Mouse (Mus musculus) adrenal gland, adult 18-20 months (tissue): ENCODE data around the gene Arhgef12. TPM values are rescaled to one million over a fixed set of nuclear protein-coding genes. Genes with fewer than 3 reads are reported as not detected.

Source experiments
- DNase-seq, 2 experiments: peaks; one replicate each; pipeline ENCODE4 v3.0.0; 2021 to 2022; ENCODE audit warnings: low spot score in 2 of 2
- total RNA-seq, 2 experiments: library from RNA; stranded (reverse); gene quantifications; 1 replicate in 1 of 2; 2 replicates in 1 of 2; pipeline ENCODE4 v1.2.3; 2021

The Arhgef12 gene
- total RNA-seq, 2 experiments from 2014 or later, result 114 to 125 TPM

DNA sequence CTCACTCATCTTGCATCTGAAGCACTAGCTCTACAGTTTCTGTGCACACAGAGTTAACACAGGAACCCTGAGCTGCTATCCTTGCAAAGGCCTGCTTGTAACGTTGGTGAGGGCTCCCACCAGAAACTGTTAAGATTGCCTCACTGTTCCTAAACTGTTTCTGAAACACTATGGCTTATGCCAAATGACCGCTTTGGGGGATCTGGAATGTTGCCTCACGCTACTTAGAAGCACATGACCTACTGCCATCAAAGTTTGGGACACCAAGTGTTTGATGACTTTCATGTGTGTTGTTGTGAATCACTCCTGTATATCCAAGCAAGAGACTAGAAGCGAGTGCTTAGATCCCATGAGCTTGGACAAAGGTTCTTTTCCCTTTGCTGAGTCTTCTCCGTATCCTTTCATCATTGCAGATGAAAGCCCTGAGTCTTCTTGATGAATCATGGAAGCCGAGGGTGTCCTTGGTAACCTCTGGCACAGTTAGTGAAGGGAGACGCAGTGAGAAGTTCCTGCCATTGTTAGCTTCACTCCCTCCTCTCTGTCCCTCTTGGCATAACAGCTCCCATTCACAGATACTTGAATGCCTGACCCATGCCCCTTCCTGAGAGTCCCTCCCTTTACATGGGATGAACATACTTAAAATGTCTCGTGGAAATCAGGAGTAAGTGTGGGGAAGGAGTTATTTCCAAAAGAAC, 3.4 kb upstream of the Arhgef12 start:
- DNase-seq, result no peak

DNA sequence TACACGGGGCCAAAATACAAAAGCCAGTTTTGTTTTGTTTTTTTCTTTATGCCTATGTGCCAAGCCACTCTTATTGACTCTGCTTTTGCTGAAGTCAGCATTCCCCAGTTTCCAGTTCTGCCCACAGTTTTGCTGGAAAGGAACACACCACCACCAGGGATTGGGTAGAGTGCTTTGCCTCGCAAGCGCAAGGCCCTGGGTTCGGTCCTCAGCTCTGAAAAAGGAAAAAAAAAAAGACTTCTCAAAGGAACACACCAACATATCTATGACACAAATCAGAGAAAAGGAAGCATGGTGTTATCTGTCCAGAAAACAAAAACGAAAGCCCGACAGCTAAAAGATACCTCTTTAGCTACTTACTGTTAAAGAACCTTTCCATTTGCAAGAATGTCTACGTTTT, 2.1 kb upstream of the Arhgef12 start:
- no peak for DNase-seq

DNA sequence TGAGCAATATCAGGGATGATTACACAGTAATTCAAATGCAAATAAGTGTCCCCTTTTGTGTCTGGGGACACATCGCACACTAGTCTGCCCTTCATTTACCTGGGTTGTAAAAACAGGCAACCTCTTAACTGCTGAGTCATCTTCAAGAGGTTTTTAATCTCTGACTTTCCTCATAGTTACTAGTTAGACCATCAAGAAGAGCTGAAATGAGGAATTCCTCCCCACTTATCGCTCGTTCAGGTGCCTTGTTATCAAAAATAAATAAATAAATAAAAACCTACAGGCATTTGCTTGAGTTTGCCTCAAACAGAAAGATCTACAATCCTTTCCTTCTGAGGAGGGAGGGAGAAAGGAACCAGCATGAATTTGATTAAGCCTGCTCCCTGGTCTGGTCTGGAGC, 1.7 kb upstream of the Arhgef12 start:
- no peak for DNase-seq

DNA sequence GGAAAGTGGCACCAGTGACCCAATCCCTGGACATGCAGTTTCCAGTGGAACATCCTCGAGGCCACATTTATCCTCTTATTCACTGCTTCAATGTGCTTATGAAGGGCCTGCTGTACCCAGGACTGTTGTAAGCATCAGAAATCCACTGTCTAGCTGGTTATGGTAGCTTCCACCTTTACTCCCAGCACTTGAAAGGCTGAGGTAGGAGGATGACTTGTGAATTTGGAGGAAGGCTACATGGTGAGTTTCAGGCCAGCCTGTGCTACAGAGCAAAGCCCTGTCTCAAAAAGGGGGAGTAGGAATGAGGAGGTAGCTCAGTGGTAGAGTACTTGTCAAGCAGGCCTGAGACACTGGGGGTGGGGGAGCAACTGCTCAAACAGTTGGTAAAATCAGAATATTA, 1.0 kb upstream of the Arhgef12 start:
- DNase-seq, result no peak

DNA sequence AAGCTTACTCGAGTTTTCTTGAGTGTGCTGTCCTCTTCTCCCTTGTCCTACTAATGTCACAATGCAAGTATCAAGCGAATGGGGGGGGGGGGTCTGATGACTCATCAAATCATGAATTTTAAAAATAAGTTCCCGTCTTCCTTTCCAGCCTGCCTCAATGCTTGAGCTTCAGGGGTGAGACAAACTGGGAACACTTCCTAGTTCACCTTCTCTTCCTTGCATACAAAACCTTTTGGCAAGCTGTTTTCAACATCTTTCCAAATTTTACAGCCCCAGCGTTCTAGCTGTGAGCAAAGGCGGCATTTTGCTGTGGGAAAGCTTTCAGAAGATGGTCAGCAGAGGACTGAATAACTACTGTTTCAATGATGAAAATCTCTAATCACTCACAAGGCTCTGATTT, 516 bp upstream of the Arhgef12 start:
- no peak for DNase-seq

DNA sequence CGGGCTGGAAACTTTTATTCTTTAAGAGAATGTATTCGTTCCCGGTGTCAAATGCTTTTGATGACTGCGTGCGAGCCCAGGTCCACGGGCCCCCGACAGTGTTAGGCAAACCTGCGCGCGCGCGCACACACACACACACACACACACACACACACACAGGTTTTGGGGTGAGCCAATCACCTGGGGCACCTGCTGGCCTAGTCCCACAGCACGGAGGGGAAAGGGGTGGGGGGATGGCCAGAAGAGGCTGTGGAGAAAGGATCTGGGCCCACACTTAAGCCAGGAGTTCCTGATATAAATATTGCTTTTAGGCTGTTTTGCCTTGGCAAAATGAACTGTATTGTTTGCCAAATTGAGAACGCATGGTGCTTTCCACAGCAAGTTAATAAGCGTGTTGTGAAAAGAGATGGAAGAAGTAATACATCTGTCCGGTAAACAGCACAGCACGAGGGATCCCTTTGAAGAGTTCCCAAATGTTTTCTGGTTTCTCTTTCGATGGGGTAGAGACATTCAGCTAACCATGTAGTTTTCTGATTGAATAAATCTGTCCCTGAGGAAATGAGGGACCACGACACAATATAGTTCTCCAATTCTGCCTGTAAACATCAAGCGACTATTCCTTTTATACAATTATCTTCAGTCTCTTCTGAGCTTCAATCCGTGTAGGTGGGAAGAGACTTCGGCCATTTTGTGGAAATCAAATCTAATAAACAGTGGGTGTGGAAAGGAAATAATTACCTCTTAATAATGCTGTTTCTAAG, 433 bp downstream of the Arhgef12 start:
- DNase-seq, result peak in 1 of 2 experiments; percentile 51

DNA sequence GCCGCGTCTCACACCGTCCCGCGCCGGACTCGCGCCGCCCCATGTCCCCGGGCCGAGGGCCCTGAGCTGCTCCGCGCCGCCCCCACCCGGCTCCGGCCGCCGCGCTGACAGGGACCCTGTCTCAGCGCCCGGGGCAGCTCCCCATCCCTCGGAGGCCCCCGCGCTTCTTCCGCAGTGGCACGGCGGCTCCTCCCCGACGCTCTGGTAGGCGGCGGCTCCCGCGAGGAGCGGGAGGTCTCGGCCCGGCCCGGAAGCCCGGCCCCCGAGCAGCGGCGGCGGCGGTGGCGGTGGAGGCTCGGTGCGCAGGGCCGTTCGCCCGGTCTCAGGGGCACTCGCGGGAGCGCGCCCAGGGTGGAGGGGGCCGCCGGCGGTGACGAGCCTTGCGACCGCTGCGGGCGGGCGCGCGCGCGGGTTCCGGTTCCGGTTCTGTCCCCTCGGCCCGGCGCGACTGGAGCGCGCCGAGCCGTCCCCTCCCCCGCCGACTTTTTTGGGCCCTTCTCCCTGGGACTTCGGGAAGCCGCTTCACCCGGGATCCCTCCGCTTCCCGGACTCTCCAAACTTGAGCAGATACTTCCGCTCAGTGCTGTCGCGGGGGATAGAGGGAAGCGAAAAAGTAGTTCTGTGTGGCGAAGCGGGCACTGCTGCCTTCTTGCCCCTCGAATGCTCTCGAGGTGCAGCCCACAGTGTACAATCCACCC, 1.2 kb downstream of the Arhgef12 start:
- peak; percentile 91 to 92 for DNase-seq

DNA sequence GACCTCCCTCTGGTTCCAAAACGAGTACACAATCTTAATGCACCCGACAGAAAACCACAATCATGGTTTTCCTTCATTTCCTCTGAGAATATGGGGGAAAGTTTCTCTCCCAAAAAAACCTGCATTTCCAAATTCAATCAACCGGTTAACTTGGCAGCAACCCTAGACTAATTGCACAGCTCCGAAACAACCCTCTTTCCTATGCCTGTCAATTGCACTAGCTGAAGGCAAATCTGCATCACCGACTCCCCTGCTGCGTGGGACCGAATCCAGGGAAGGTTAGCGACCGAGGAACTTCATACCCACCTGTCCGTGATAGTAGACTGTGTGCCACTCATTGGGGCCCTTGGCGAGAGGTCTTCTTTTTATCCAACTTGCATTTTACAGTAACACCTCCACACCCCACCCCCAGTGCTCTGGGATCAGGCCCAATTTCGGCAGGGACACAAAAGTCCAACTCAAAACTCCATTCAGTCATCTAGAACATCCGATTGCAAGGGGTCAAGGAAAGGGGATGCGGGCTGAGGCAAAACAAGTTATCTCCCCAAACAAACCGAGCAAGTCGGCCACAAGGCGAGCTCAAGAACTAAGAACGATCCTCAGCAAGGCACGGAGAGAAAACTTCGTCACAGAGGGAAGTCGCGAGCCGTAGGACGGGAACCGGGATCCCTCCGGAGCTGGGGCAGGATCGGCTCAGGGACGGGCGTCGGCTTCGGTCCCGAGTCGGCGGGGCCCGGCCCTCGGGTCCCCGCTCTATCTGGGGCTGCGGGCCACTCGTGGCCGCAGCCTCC, 2.0 kb downstream of the Arhgef12 start:
- peak; percentile 42 to 46 for DNase-seq

DNA sequence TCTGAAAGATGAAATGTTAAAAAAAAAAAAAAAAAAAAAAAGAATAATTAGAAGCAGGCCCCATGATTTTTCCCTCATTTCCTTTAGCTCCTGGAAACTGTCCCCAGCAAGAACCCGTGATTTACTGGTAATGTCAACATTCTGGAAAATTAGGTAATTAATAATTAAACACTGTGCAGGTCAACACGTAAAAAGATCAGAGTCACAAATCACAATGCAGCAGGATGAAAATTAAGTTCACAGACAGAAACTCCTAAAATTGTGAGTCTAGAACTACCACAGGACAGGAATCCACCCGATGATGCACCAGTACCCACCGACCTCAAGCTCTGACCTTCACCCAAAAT, 2.5 kb downstream of the Arhgef12 start:
- DNase-seq, result no peak

DNA sequence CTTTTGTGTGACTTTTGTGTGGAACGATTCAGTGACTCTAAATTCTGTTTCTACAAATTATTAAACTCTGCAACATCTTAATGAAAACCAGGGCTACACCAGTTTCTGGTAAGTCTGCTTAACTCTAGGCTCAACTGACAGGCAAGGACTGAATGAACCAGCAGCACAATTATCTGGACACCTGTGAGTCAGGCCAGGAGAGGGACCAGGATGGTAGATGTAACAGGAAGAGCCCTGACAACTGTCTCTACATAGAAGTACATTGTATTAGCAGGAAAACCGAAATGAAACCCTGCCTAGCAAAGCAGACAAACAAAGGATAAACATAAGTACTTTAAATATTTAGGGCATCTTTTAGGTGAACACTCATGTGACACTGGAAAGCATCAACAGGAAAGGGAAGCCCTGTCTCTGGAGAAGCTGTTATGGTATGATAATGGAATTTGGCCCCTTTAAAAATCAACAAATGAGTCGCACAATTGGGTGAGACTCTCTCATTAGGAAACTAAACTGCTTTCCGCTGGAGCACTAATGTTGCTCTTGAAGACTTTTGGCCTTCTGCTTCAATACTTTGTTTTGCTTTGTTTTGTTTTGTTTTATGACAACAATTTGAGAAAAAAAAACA, 3.3 kb downstream of the Arhgef12 start:
- DNase-seq, result no peak

DNA sequence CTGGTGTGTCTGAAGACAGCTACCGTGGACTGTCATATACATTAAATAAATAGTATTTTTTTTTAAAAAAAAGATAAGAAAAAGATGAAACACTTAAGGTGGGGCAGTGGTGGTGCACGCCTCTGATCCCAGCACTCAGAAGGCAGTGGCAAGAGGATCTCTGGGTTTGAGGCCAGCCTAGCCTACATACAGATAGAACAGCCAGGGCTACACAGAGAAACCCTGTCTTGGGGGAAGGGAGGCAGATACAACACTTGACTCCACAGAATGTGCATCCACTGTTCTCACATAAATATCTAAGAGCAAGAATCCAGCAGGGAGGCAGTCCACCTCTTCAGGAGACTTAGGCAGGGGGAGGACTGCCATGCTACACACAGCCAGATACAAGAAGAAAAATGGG, 4.1 kb downstream of the Arhgef12 start:
- DNase-seq, result no peak

DNA sequence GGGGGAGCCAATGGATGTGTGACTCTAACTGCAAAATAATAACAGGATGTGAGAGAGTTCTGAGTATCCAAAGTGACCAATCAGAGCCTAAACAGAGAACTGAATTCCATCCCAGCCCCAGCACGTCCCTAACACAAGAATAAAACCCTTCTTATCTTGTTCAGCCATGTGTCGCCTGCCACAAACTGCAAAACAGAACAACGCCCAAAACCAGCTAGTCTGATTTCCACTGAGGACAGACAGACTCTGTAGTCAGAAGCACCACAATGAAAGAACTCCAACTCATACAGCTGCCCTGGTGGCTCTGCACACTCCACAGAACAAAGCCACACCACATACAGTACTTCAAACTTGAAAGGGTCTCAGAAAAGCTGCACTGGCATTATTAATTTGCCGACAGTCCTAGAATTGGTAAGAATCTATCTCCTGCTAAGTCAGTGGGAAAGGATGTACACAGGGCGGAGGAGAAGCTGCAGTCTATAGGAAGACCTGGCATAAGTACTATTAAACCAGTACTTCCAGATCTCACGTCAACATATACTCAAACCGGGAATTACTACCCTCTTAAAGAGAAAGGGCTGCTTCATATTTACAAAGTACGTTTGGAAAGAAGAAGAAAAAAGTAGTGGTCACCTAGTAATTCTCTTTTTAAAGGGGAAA, 5.0 kb downstream of the Arhgef12 start:
- DNase-seq, result no peak

DNA sequence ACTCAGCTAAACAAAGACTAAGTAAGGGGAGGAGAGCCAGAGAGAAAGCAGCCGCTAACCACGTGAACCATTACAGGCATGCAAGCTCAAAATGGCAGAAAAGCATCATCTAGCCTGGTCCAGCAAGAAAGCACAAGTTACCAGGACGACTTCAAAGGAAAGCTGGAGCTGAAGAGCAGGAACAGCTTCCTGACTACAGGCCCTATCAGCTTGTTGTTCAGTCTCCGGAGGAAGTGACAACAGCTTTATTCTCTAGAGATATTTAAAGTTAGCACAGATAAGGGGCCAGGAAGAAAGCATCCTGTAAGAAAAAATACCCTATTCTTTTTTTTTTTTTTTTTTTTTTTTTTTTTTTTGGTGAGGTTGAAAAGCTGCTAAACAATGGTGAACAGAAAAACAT, 8.1 kb downstream of the Arhgef12 start:
- DNase-seq, result no peak

DNA sequence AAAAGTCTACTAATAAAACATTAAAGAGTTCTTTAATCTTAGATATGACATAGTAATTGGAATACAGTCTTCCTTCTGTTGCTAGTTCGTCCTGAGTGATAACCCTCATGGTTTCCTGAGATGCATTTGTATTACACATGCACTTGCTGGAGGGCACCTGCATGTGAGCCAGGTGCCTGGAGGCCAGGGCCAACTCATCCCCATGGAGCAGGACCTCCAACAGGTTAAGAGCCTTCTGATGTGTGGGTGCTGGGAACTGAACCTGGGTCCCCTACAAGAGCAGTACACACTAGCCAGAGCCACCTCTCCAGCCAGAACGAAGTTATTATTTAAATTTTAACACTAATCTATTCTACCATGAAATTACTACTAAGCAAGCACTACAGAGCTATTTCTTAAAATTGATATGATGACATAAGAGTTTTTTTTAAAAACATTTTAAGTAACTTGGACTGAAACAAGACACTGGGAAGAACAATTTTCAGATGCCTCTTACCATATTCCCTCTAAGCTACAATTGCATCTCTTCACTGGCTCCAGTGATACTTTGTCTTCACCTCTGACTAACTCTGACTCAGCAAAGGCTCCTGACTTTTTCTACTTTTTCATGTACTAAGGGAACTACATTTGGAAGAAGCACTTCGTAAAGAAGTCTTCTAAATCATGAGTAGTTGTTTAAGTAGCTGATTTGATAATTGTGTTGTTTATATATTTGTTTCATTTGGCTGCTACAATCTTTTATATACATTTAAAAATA, 9.1 kb downstream of the Arhgef12 start:
- DNase-seq, result no peak

DNA sequence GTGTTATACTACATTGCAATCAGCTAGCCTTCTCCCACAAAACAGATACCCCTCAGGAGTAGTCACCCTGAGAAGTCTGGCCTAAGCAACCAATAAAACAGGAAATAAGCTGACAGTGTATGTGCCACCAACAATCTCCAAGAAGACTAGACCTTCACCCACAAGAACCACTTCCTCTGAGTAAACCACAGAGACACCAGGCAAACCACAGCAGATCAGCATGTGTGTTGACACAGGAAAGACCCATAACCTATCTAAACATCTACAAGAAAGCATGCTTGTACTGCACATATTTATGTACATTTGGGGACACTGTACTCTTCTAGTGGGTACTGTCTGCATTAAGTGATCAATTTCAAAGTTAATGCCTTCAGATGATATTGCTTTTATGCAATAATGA, 10.7 kb downstream of the Arhgef12 start:
- DNase-seq, result no peak

DNA sequence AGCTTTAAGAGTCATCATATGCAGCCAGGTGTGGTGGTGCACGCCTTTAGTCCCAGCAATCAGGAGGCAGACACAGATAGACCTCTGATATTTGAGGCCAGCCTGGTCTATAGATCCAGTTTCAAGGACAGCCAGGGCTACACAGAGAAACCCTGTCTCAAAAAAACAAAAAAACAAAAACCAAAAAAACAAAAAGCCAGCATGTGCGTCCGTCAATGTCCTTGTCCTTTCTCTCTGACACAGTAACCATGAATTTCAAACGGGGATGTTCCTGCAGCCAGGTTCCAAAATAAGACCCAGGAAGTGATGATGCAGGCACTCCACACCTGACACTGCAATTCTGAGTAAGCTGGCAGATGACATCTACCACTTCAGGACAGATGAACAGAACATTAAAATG, 12.2 kb downstream of the Arhgef12 start:
- DNase-seq, result no peak

DNA sequence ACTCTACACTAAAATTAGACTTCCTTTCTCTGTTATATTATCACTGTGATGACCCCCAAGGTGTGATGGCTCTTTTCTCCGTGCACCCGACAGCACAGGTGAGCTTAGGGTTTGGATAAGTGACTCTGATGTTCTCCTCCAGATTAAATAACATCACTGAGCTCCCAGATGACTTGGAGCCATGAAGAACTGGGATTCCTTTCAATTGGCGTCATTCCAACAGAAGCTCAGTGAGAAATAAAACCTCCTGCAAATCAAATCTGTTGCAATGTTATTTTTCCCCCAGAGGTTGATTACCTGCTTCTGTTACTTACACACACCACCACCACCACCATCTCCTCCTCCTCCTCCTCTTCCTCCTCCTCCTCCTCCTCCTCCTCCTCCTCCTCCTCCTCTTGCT, 13.2 kb downstream of the Arhgef12 start:
- DNase-seq, result no peak

DNA sequence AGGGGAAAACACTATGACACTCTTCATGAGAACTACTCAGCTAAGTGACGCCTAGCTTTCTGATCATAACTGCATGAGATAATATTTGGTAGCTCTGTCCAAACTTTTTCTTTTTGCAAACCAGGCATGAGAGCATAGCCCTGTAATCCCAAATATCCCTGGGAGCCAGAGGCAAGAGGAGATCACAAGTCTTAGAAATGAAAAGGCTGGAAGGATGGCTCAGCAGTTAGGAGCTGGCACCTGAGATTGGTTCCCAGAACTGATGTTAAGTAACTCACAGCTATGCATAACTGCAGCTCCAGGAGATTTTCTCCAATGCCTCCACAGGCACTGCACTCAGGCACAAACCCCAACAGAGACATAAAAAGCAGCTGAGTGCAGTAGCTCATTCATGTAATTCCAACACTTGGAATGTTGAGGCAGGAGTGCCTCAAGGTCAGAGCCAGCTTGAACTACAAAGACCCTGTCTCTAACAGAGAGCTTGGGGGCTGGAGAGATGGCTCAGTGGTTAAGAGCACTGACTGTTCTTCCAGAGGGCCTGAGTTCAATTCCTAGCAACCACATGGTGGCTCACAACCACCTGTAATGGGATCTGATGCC, 21.3 kb downstream of the Arhgef12 start:
- DNase-seq, result no peak
